Mouse (Mus musculus) gastrocnemius, postnatal 4 days (tissue): Measurements from ENCODE around the gene Ireb2. TPM values are rescaled to one million over a fixed set of nuclear protein-coding genes. Genes with fewer than 3 reads are reported as not detected.
A peak's percentile ranks its signal among the peaks of the same experiment; 100 is the strongest.
"Not testable (repeated sequence)": the region's sequence is repeated elsewhere in the genome, so short reads cannot be mapped to it uniquely, and the experiment has no call there.

Source experiments
- DNase-seq, 2 experiments: peaks; one replicate each; pipeline ENCODE4 v3.0.0; 2021 to 2022; ENCODE audit warnings: low spot score in 2 of 2, mixed read lengths in 2 of 2
- long read RNA-seq, 2 experiments: library from polyadenylated mRNA; stranded (forward); transcript quantifications; one replicate each; pipeline ENCODE4 v2.0.0; 2021
- total RNA-seq, 2 experiments: library from RNA; stranded (reverse); gene quantifications; 2 replicates each; pipeline ENCODE4 v1.2.3; 2021

Ireb2 gene
- 10 to 100 TPM; 40.5 to 43.5 TPM for total RNA-seq
- long read RNA-seq, experiment 1, full-length matches to known transcripts, result 2 of 8 reads
- long read RNA-seq, experiment 1, partial matches to known transcripts, result 4 of 8 reads
- long read RNA-seq, experiment 1, other reads (novel, unspliced or antisense), result 2 of 8 reads
- long read RNA-seq, experiment 2, full-length matches to known transcripts, result 4 of 10 reads
- long read RNA-seq, experiment 2, partial matches to known transcripts, result 5 of 10 reads
- long read RNA-seq, experiment 2, other reads (novel, unspliced or antisense), result 1 of 10 reads

DNA sequence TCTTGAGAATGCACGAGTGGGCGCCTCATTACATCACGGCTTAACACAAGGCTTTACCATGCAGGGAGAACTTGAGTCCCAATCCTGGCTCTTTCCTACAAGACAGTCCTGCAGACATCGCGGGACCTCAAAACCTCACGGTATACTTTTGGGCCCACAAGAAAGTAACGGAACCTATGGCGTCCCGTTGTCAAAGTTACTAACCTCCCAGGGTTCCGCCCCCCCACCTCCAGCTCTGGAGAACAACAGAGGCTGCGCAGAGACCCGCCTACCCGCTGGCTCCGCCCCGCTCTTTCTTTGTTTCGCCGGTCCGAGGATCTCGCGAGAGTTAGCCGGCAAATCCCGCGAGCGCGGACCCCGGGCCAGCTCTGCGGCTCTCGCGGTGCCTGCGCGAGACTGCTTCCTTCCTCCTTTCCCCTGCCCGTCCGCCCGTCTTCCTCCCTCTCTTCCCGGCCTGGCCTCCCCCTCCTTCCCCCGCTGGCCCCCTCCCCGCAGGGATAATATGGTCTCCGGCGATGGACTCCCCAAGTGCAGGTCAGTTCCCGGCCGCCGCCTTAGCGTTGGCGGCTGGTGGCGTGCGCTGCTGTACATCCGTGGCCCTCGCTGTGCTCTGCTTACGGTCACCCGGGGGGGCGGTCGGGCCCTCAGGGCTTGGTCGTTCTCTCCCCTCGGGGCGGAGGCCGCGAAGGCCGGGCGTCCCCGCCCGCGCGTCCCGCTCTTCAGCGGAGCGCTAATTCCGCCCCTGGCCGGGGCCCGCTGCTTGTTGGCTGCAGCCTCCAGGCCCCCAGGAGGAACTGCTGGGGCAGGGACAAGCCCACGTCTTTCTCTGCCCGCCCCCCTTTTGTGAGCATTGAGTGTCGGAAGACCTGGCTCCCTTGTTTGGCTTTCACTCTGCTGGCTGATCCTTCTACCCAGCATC is at the start of gene Ireb2:
Ireb2 (plus strand) TSS at position 427 of the 919 bp plus-strand sequence.
- peak; percentile 99 to 100 for DNase-seq

- DNase-seq, result no peak
Measured at GRCm38 (mm10) chr9:54816508-54817201, 46.9 kb upstream of the Ireb2 start.

DNA sequence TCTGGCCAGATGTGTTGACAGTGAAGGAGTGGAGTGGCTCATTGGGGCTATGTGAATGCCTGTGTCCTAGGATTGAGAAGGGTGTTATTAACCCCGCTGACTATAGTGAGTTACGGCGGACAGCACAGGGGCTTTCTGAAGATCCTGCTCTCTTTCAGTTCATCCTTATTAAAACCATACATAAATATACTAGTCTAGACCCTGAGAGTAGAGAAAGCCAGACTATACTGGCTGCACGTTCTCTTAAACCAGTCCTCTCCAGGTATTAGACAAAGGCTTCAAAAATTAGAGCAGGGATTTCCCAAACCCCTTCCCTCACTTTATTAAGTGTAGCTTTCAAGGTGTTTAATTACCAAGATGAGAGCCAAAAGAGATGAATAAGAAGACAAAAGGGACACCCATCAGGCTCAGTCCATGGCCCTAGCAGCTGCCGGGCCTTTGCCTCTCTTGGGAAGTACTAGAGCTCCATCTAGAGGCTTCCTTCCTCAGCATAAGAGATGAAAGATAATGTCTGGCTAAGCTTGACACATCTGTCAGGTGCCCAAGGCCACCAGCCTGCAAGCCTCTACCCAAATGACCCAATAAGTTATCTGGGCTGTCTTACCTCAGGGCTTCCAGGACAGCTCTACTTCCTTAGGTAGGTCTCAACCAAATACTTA is 42.0 kb upstream of the Ireb2 start:
- DNase-seq, result peak in 1 of 2 experiments; percentile 34

DNA sequence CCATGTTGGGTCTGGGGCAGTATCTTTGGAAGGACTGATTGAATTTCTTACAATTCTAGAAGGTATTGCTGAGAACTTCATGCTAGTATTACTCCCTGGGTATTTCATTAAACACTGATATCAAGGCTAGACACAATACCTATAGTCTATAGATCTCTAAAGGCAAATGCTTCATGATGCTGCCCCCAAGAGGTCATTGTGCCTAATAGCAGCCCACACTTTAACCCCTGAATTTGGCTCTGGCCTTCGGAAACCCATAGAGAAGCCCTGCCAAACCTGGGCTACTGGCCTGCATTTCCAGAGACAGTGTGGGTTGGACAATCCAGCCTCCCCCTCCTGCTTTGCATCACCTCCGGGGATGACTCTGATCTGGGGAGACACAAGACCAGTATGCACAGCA is 33.8 kb upstream of the Ireb2 start:
- DNase-seq, result no peak

DNA sequence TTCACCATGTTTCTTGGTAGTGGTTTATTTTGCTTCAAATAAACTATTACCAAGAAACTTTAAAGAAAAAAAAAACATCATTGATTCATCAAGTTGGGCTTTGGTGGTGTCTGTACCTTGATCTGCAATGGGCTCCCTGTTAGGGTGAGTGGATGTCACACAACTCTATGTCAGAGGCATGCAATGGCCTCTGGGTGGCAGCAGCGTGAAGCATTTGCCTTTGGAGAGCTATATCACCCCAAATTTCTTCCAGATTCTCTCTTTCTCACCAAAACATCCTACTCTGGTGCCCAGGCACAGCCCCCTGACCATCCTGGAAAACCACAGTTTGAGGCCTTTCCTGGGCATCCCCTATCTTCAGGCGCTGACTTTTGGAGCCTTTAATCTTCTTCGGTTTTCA is 33.0 kb upstream of the Ireb2 start:
- DNase-seq, result peak in 1 of 2 experiments; percentile 23

GRCm38 (mm10) chr9:54833831-54834230 is 29.8 kb upstream of the Ireb2 start:
- DNase-seq, result no peak

GRCm38 (mm10) chr9:54835951-54836717 is 27.5 kb upstream of the Ireb2 start:
- not testable (repeated sequence) for DNase-seq

- DNase-seq, result no peak
Measured at GRCm38 (mm10) chr9:54837835-54838234, 25.8 kb upstream of the Ireb2 start.

DNA sequence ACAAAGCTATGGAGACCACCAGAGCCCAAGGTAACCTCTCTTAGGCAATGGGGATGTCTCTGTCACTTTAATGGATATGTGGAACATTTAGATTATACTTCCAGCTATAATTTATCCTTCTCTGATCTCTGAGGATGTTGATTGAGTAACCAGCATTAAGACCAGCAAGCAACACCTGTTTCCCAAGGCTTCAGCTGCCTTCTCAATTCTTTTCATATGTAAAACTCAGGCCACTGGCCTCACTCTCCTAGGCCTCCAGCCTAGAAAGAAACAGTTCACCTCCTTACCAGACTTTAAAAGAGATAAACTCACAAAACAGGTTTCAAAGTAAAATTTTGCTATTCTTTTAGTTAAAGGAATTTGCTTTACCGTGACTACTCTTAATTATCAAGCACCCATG is 23.4 kb upstream of the Ireb2 start:
- DNase-seq, result no peak

GRCm38 (mm10) chr9:54842311-54842710 is 21.3 kb upstream of the Ireb2 start:
- no peak for DNase-seq

GRCm38 (mm10) chr9:54843887-54844286 is 19.7 kb upstream of the Ireb2 start:
- no peak for DNase-seq

GRCm38 (mm10) chr9:54844556-54845176 is 18.9 kb upstream of the Ireb2 start:
- DNase-seq, result no peak

GRCm38 (mm10) chr9:54848203-54848602 is 15.4 kb upstream of the Ireb2 start:
- DNase-seq, result no peak

GRCm38 (mm10) chr9:54853036-54853435 is 10.6 kb upstream of the Ireb2 start:
- not testable (repeated sequence) for DNase-seq

- no peak for DNase-seq
Measured at GRCm38 (mm10) chr9:54853619-54854018, 10.0 kb upstream of the Ireb2 start.

GRCm38 (mm10) chr9:54855638-54856037 is 8.0 kb upstream of the Ireb2 start:
- DNase-seq, result no peak

- no peak for DNase-seq
Measured at GRCm38 (mm10) chr9:54856121-54856520, 7.5 kb upstream of the Ireb2 start.

GRCm38 (mm10) chr9:54857474-54857873 is 6.1 kb upstream of the Ireb2 start:
- DNase-seq, result no peak

DNA sequence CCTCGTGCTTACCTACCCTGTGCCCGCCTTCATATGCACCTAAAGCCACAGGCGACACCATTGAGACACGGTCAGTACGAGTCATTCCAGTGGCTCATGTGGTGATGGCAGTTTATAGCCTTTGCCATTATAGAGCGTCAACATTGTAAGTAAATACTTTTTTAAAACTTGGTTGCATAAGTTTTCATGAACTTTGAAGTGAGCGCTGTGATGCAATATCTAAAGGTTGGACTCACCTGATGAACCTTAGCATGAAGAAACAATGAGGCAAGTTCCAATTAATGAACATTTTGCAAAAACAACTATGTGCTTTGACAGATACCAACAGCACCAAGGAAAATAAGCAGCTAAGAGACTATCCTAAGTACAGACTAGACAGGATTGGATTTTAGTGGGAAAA is 3.1 kb upstream of the Ireb2 start:
- DNase-seq, result no peak

GRCm38 (mm10) chr9:54878759-54879158 is 15.2 kb downstream of the Ireb2 start:
- DNase-seq, result no peak
